15 mouse cellular contexts compared by ENCODE assay signal in genomic region chr8:122306660-122307399, GRCm38 (mm10). TPM values are rescaled to one million over a fixed set of nuclear protein-coding genes. Genes with fewer than 3 reads are reported as not detected.
DNase-seq lines count a peak whose midpoint lies in the region; ATAC-seq and TF ChIP-seq lines count a peak whose summit lies in the region.
"Had no signal": no experiment of that assay in that cellular context is flagged by ENCODE, and none has a peak within 500 bp of the region (broad histone marks: within the 10 kb centered on the region; RNA-seq: fewer than 3 reads in every experiment).

No protein-coding gene starts in this region.

- DNase-seq in hindbrain, postnatal 0 days (ENCODE audit: low spot score), result no peak
- DNase-seq in hindbrain, embryonic 14.5 days (ENCODE audit: low spot score), result no peak
- no peak for DNase-seq in forebrain, postnatal 0 days
- no peak for DNase-seq in heart, postnatal 14 days
- no peak for DNase-seq in left cerebral cortex, postnatal 14 days (ENCODE audit: low spot score in 2 of 2)
- DNase-seq: cerebellum, adult 8-10 months; layer of hippocampus, postnatal 36 days; lung, embryonic 14.5 days; thymus, postnatal 25 days had no signal

- intact Hi-C loops in heart, postnatal 14 days (cut with DNase I), result no loop called here
- intact Hi-C loops in left cerebral cortex, postnatal 14 days (cut with DNase I), result no loop called here

- H3K27ac ChIP-seq in hindbrain, embryonic 12.5 days, result peak overlapping the region; percentile 12; the same call in 1 of the 2 replicates
- H3K27ac ChIP-seq in hindbrain, postnatal 0 days, result no peak overlapping the region
- H3K27ac ChIP-seq in hindbrain, embryonic 14.5 days, result peak overlapping the region; percentile 10; the same call in 1 of the 2 replicates
- H3K27ac ChIP-seq in liver, embryonic 12.5 days, result peak overlapping the region; percentile 97
- no peak overlapping the region for H3K27ac ChIP-seq in forebrain, postnatal 0 days (ENCODE audit: low read depth, low read length)
- H3K27ac ChIP-seq: embryonic facial prominence, embryonic 12.5 days had no signal

- no peak overlapping the region for H3K4me2 ChIP-seq in hindbrain, embryonic 12.5 days (replicated peaks)
- H3K4me2 ChIP-seq in hindbrain, postnatal 0 days (ENCODE audit: low read depth, low read length), result no peak overlapping the region
- no peak overlapping the region for H3K4me2 ChIP-seq in hindbrain, embryonic 14.5 days (replicated peaks)
- peak overlapping the region; percentile 64 for H3K4me2 ChIP-seq in liver, embryonic 12.5 days
- no peak overlapping the region for H3K4me2 ChIP-seq in forebrain, postnatal 0 days (ENCODE audit: low read depth)
- H3K4me2 ChIP-seq: embryonic facial prominence, embryonic 12.5 days; lung, embryonic 14.5 days had no signal

- H3K4me3 ChIP-seq in hindbrain, embryonic 12.5 days, result no peak overlapping the region
- no peak overlapping the region for H3K4me3 ChIP-seq in hindbrain, postnatal 0 days (ENCODE audit: low read length)
- peak overlapping the region; percentile 61 for H3K4me3 ChIP-seq in E14TG2a.4 (replicated peaks; ENCODE audit: low read length)
- H3K4me3 ChIP-seq in hindbrain, embryonic 14.5 days (replicated peaks; ENCODE audit: low read length), result no peak overlapping the region
- 0 out of 2 replicates have a peak overlapping the region, but pooled peaks have one; percentile 3 for H3K4me3 ChIP-seq in liver, embryonic 12.5 days
- H3K4me3 ChIP-seq in forebrain, postnatal 0 days (ENCODE audit: low read depth, low read length), result no peak overlapping the region
- H3K4me3 ChIP-seq: embryonic facial prominence, embryonic 12.5 days had no signal

- H3K36me3 ChIP-seq in hindbrain, embryonic 12.5 days, result no peaks in the 10 kb centered on the region
- no peaks in the 10 kb centered on the region for H3K36me3 ChIP-seq in hindbrain, postnatal 0 days (ENCODE audit: insufficient read depth, low read length)
- peaks cover 5% of the 10 kb centered on the region; the same call in 1 of the 2 replicates for H3K36me3 ChIP-seq in E14TG2a.4 (ENCODE audit: insufficient read depth, low read length)
- H3K36me3 ChIP-seq in hindbrain, embryonic 14.5 days (replicated peaks; ENCODE audit: control insufficient read depth, insufficient read depth), result no peaks in the 10 kb centered on the region
- peaks cover 96% of the 10 kb centered on the region for H3K36me3 ChIP-seq in liver, embryonic 12.5 days
- H3K36me3 ChIP-seq in forebrain, postnatal 0 days (ENCODE audit: insufficient read depth), result no peaks in the 10 kb centered on the region
- H3K36me3 ChIP-seq: embryonic facial prominence, embryonic 12.5 days had no signal

- no peaks in the 10 kb centered on the region for H3K9me3 ChIP-seq in hindbrain, embryonic 12.5 days (replicated peaks)
- no peaks in the 10 kb centered on the region for H3K9me3 ChIP-seq in hindbrain, postnatal 0 days (ENCODE audit: low read length)
- no peaks in the 10 kb centered on the region for H3K9me3 ChIP-seq in E14TG2a.4 (ENCODE audit: low read length)
- no peaks in the 10 kb centered on the region for H3K9me3 ChIP-seq in hindbrain, embryonic 14.5 days (ENCODE audit: control insufficient read depth, low read length)
- H3K9me3 ChIP-seq in liver, embryonic 12.5 days (replicated peaks), result no peaks in the 10 kb centered on the region
- no peaks in the 10 kb centered on the region for H3K9me3 ChIP-seq in forebrain, postnatal 0 days (ENCODE audit: low read length)
- H3K9me3 ChIP-seq: embryonic facial prominence, embryonic 12.5 days had no signal

- TF ChIP-seq CTCF in hindbrain, postnatal 0 days (IDR thresholded peaks at IDR 0.05; ENCODE audit: low read depth), result no peak
- TF ChIP-seq CTCF in E14TG2a.4 (conservative IDR thresholded peaks at IDR 0.05; ENCODE audit: low read length), result no peak
- TF ChIP-seq CTCF in forebrain, postnatal 0 days (IDR thresholded peaks at IDR 0.05; ENCODE audit: low read depth), result no peak

- H3K27me3 ChIP-seq in hindbrain, embryonic 12.5 days, result no peaks in the 10 kb centered on the region
- H3K27me3 ChIP-seq in hindbrain, postnatal 0 days (ENCODE audit: insufficient read depth, low read length), result no peaks in the 10 kb centered on the region
- 0 out of 2 replicates have a peak, but pooled peaks cover 4% of the 10 kb centered on the region for H3K27me3 ChIP-seq in E14TG2a.4 (ENCODE audit: insufficient read depth, low read length)
- no peaks in the 10 kb centered on the region for H3K27me3 ChIP-seq in hindbrain, embryonic 14.5 days (ENCODE audit: control insufficient read depth, insufficient read depth, low read length)
- no peaks in the 10 kb centered on the region for H3K27me3 ChIP-seq in liver, embryonic 12.5 days (replicated peaks)
- no peaks in the 10 kb centered on the region for H3K27me3 ChIP-seq in forebrain, postnatal 0 days (ENCODE audit: insufficient read depth, low read length)
- H3K27me3 ChIP-seq: embryonic facial prominence, embryonic 12.5 days had no signal

- WGBS in hindbrain, embryonic 12.5 days, result 77% methylated on average over 26 of the region's 26 CpGs
- 56% methylated on average over 26 of the region's 26 CpGs for WGBS in hindbrain, postnatal 0 days
- WGBS in hindbrain, embryonic 14.5 days, result 64% methylated on average over 26 of the region's 26 CpGs
- WGBS in liver, embryonic 12.5 days (ENCODE audit: insufficient replicate concordance), result 39% methylated on average over 26 of the region's 26 CpGs
- 73% methylated on average over 26 of the region's 26 CpGs for WGBS in forebrain, postnatal 0 days

- H3K9ac ChIP-seq in hindbrain, embryonic 12.5 days, result no peak overlapping the region
- H3K9ac ChIP-seq in hindbrain, postnatal 0 days (replicated peaks; ENCODE audit: low read length), result no peak overlapping the region
- H3K9ac ChIP-seq in hindbrain, embryonic 14.5 days, result no peak overlapping the region
- H3K9ac ChIP-seq in liver, embryonic 12.5 days, result peak overlapping the region; percentile 71
- H3K9ac ChIP-seq in forebrain, postnatal 0 days, result no peak overlapping the region
- H3K9ac ChIP-seq: embryonic facial prominence, embryonic 12.5 days; lung, embryonic 14.5 days had no signal

- ATAC-seq in hindbrain, embryonic 12.5 days (ENCODE audit: low FRiP score), result no peak
- ATAC-seq in hindbrain, postnatal 0 days, result no peak
- ATAC-seq in hindbrain, embryonic 14.5 days (ENCODE audit: low FRiP score), result no peak
- no peak for ATAC-seq in liver, embryonic 12.5 days
- ATAC-seq in forebrain, postnatal 0 days, result no peak

- peaks cover 33% of the 10 kb centered on the region for H3K4me1 ChIP-seq in hindbrain, embryonic 12.5 days
- H3K4me1 ChIP-seq in hindbrain, postnatal 0 days (ENCODE audit: insufficient read depth, low read length), result peaks cover 25% of the 10 kb centered on the region; the same call in 1 of the 2 replicates
- H3K4me1 ChIP-seq in E14TG2a.4 (replicated peaks; ENCODE audit: low read depth, low read length), result peaks cover 45% of the 10 kb centered on the region
- peaks cover 14% of the 10 kb centered on the region for H3K4me1 ChIP-seq in hindbrain, embryonic 14.5 days (replicated peaks; ENCODE audit: control insufficient read depth, insufficient read depth, low read length)
- H3K4me1 ChIP-seq in liver, embryonic 12.5 days, result peaks cover 100% of the 10 kb centered on the region
- no peaks in the 10 kb centered on the region for H3K4me1 ChIP-seq in forebrain, postnatal 0 days (ENCODE audit: insufficient read depth)

RNA-seq across cellular contexts. Expression of gene Zfpm1, which starts 24.9 kb away (rescaled TPM):
- 2.5 and 3.3 TPM in 2 replicates for polyA plus RNA-seq in hindbrain, embryonic 12.5 days (2016; fragmentation: Nextera tagmentation; extraction: Ambion mirVana)
- total RNA-seq in hindbrain, postnatal 0 days (2014; rRNA removed), result 28.0 and 37.6 TPM in 2 replicates
- 1.5 and 2.0 TPM in 2 replicates for polyA plus RNA-seq in hindbrain, postnatal 0 days (2015; fragmentation: Nextera tagmentation; extraction: Ambion mirVana)
- 1.8 and 2.0 TPM in 2 replicates for polyA plus RNA-seq in hindbrain, embryonic 14.5 days (2014; fragmentation: Nextera tagmentation; extraction: Ambion mirVana)
- 27.6 and 28.4 TPM in 2 replicates for polyA plus RNA-seq in liver, embryonic 12.5 days (2016; fragmentation: Nextera tagmentation; extraction: Ambion mirVana)
- total RNA-seq in forebrain, postnatal 0 days (2014; rRNA removed), result 9.5 and 10.1 TPM in 2 replicates
- polyA plus RNA-seq in forebrain, postnatal 0 days (2015; fragmentation: Nextera tagmentation; extraction: Ambion mirVana), result 0.87 and 1.1 TPM in 2 replicates
- 10 to 100 TPM; 25.5 to 26.9 TPM for total RNA-seq in heart, postnatal 14 days (2021)
- 10 to 100 TPM; 20.4 to 25.2 TPM for total RNA-seq in left cerebral cortex, postnatal 14 days (2021)

RNA-seq across cellular contexts. Expression of gene Trhr2, which starts 53.7 kb away (rescaled TPM):
- polyA plus RNA-seq in hindbrain, embryonic 12.5 days (2016; fragmentation: Nextera tagmentation; extraction: Ambion mirVana), result not detected in 2 replicates
- 2.0 and 3.2 TPM in 2 replicates for total RNA-seq in hindbrain, postnatal 0 days (2014; rRNA removed)
- 0.45 and 0.57 TPM in 2 replicates for polyA plus RNA-seq in hindbrain, postnatal 0 days (2015; fragmentation: Nextera tagmentation; extraction: Ambion mirVana)
- 0.21 TPM in 1 of 2 replicates, not detected in the other for polyA plus RNA-seq in hindbrain, embryonic 14.5 days (2014; fragmentation: Nextera tagmentation; extraction: Ambion mirVana)
- not detected in 2 replicates for polyA plus RNA-seq in liver, embryonic 12.5 days (2016; fragmentation: Nextera tagmentation; extraction: Ambion mirVana)
- total RNA-seq in forebrain, postnatal 0 days (2014; rRNA removed), result 0.77 TPM in 1 of 2 replicates, not detected in the other
- polyA plus RNA-seq in forebrain, postnatal 0 days (2015; fragmentation: Nextera tagmentation; extraction: Ambion mirVana), result 0.27 TPM in 1 of 2 replicates, not detected in the other
- not detected for total RNA-seq in heart, postnatal 14 days (2021)
- 1 to 10 TPM; 2.3 to 3.0 TPM for total RNA-seq in left cerebral cortex, postnatal 14 days (2021)
- polyA plus RNA-seq: forebrain, embryonic 16.5 days; gonadal fat pad, adult 2 months; lung, embryonic 14.5 days had no signal

Comparison
In these comparisons a context has a peak if more than half of its experiments do, and no peak if none do; other contexts are left out.
1. H3K27ac ChIP-seq: peak in hindbrain, embryonic 12.5 days (single experiment), hindbrain, embryonic 14.5 days (single experiment) and liver, embryonic 12.5 days (single experiment); none in hindbrain, postnatal 0 days (single experiment) and forebrain, postnatal 0 days (single experiment).
2. H3K4me3 ChIP-seq: peak in E14TG2a.4 (single experiment) and liver, embryonic 12.5 days (single experiment); none in hindbrain, embryonic 12.5 days (single experiment), hindbrain, postnatal 0 days (single experiment), hindbrain, embryonic 14.5 days (single experiment) and forebrain, postnatal 0 days (single experiment).